Mouse (Mus musculus) hindbrain, embryonic 13.5 days (tissue): ENCODE results near the gene Carmil3. TPM values are rescaled to one million over a fixed set of nuclear protein-coding genes. Genes with fewer than 3 reads are reported as not detected.

Experiments used
- ATAC-seq: fragments of 200-750 bp; cut with Nextera tagmentation; 2 replicates; pipeline ENCODE4 v1.8.0; 2017; ENCODE audit warnings: moderate TSS enrichment; ENCODE audit not compliant: low FRiP score
- H3K27ac ChIP-seq: fragments of 300-500 bp; sonication (generic); 2 replicates; pipeline ENCODE4 v1.5.1; 2015; ENCODE audit warnings: inconsistent platforms, mild to moderate bottlenecking, moderate library complexity
- H3K27me3 ChIP-seq: fragments of 300-500 bp; sonication (generic); 2 replicates; pipeline ENCODE4 v1.6.1; 2015; ENCODE audit warnings: mild to moderate bottlenecking, inconsistent platforms
- H3K36me3 ChIP-seq: fragments of 300-500 bp; sonication (generic); 2 replicates; pipeline ENCODE4 v1.6.1; 2015; ENCODE audit warnings: mild to moderate bottlenecking, inconsistent platforms
- H3K4me1 ChIP-seq: fragments of 300-500 bp; sonication (generic); replicated peaks from 2 replicates; pipeline ENCODE4 v1.6.1; 2015; ENCODE audit warnings: inconsistent platforms
- H3K4me2 ChIP-seq: fragments of 300-500 bp; sonication (generic); 2 replicates; pipeline ENCODE4 v1.6.1; 2015; ENCODE audit warnings: inconsistent platforms, mild to moderate bottlenecking, moderate library complexity
- H3K4me3 ChIP-seq: fragments of 300-500 bp; sonication (generic); 2 replicates; pipeline ENCODE4 v1.5.1; 2015; ENCODE audit warnings: mild to moderate bottlenecking, inconsistent platforms
- H3K9ac ChIP-seq: fragments of 300-500 bp; sonication (generic); 2 replicates; pipeline ENCODE4 v1.6.1; 2015; ENCODE audit warnings: mild to moderate bottlenecking, inconsistent platforms
- H3K9me3 ChIP-seq: fragments of 300-500 bp; sonication (generic); 2 replicates; pipeline ENCODE4 v1.6.1; 2016; ENCODE audit warnings: inconsistent platforms
- WGBS: fragments of 180-500 bp; shearing (Covaris S2); methylation state at CpG from one replicate; pipeline ENCODE4 v1.1.7; 2015; 5-methylcytosine and 5-hydroxymethylcytosine counted together
- polyA plus RNA-seq: library from polyadenylated mRNA; unstranded; fragments of >200 nt; fragmentation: Nextera tagmentation; extraction: Ambion mirVana; gene quantifications from 2 replicates; pipeline ENCODE4 v1.2.1, GENCODE M21; 2015

Gene Carmil3
- polyA plus RNA-seq, 1 experiment from 2014 or later = 21.6 TPM

DNA sequence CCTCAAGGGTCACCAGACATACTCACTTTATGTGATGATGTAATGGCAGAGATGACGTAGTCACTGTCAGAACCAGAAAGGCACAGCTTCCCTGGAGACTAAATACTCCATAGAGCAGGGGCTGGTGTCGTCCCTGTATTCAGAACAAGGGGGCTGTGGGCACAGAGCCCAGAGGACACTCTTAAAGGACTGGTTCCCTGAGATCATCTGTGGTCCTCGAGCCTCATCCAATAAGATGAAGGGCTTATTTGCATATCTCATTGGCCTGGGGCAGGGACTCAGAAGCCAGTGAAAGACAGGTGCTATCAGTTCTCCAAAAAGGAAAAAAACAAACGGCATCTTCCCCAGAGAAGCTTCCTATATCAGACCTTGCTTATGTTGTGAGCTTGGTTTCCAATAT is 33.6 kb downstream of the Carmil3 start:
- Histone ChIP-seq H3K36me3 (no peaks in the 10 kb centered on the region), H3K27ac (no peak overlapping the region), H3K9ac (no peak overlapping the region), H3K4me3 (no peak overlapping the region), H3K9me3 (no peaks in the 10 kb centered on the region), H3K4me2 (no peak overlapping the region), H3K4me1 (peaks cover 12% of the 10 kb centered on the region), H3K27me3 (peaks cover 37% of the 10 kb centered on the region)
- 53% methylated on average over 4 of the region's 4 CpGs for WGBS
- ATAC-seq = no peak

DNA sequence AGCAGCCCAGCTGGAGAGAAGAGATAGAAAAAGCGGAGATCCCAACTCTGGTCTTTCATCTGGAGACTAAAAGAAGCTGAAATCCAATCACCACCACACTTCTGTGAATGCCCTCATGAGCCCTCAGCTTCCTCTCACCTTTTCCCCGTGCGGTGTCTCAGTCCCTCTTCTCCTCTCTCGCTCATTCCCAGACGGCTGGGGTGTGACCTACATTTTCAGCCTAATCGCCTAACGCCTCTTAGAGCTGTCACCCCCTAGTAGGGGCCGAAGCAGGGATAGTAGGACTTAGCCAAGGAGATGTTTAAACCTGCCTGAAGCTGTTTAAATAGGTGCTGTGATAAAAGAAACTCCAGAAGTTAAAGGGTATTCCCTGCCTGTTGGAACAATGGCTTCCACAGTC is 34.3 kb downstream of the Carmil3 start, which contains the start of gene Nrl:
Nrl (minus strand) TSS at position 197 of the 400 bp plus-strand sequence.
- WGBS = 55% methylated on average over 8 of the region's 8 CpGs
- peaks cover 5% of the 10 kb centered on the region for H3K4me1 ChIP-seq
- no peaks in the 10 kb centered on the region for H3K36me3 ChIP-seq
- peaks cover 43% of the 10 kb centered on the region for H3K27me3 ChIP-seq
- H3K4me2 ChIP-seq = no peak within 1 kb of the TSS
- H3K27ac ChIP-seq = no peak within 1 kb of the TSS
- no peaks in the 10 kb centered on the region for H3K9me3 ChIP-seq
- no peak within 1 kb of the TSS for H3K9ac ChIP-seq
- no peak within 1 kb of the TSS for H3K4me3 ChIP-seq
- ATAC-seq = no peak

DNA sequence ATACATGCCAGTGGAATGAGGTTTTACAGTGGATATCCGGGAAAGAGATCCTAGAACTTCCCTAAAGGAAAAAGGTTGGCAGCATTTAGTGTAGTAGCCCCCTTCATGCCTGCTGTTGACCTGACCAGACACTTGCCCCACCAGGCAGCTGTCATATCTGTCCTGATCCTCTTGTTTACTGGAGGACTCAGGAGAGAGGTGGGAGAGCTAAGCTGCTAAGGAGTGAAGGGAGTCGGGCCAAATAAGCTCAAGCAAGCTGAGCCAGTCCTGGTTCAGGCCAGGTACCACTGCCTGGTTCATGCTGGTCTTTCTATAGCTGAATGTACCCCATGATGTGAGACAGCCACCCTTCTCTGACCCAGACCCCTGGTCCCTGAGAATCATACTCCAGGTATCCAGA is 36.2 kb downstream of the Carmil3 start:
- WGBS = 83% methylated on average over 2 of the region's 2 CpGs
- Histone ChIP-seq H3K4me1 (no peaks in the 10 kb centered on the region), H3K4me3 (no peak overlapping the region), H3K27me3 (peaks cover 45% of the 10 kb centered on the region), H3K4me2 (no peak overlapping the region), H3K27ac (no peak overlapping the region), H3K9ac (no peak overlapping the region), H3K9me3 (no peaks in the 10 kb centered on the region), H3K36me3 (no peaks in the 10 kb centered on the region)
- no peak for ATAC-seq

DNA sequence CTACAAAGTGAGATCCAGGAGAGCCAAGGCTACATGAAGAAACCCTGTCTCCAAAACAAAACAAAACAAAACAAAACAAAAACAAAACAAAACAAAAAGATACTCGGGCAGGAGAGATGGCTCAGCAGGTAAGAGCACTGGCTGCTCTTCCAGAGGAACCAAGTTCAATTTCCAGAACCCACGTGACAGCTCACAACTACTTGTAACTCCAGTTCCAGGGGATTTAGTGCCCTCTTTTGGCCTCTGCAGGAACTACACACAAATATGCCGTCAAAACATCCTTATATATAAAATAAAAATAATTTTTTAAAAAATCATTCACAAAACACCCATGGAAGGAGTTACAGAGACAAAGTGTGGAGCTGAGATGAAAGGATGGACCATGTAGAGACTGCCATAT is 37.5 kb downstream of the Carmil3 start:
- Histone ChIP-seq H3K27ac (no peak overlapping the region), H3K4me3 (no peak overlapping the region), H3K4me1 (no peaks in the 10 kb centered on the region), H3K9me3 (no peaks in the 10 kb centered on the region), H3K27me3 (peaks cover 32% of the 10 kb centered on the region), H3K36me3 (no peaks in the 10 kb centered on the region), H3K9ac (no peak overlapping the region), H3K4me2 (no peak overlapping the region)
- no peak for ATAC-seq
- WGBS = 22% methylated on average over 3 of the region's 3 CpGs

DNA sequence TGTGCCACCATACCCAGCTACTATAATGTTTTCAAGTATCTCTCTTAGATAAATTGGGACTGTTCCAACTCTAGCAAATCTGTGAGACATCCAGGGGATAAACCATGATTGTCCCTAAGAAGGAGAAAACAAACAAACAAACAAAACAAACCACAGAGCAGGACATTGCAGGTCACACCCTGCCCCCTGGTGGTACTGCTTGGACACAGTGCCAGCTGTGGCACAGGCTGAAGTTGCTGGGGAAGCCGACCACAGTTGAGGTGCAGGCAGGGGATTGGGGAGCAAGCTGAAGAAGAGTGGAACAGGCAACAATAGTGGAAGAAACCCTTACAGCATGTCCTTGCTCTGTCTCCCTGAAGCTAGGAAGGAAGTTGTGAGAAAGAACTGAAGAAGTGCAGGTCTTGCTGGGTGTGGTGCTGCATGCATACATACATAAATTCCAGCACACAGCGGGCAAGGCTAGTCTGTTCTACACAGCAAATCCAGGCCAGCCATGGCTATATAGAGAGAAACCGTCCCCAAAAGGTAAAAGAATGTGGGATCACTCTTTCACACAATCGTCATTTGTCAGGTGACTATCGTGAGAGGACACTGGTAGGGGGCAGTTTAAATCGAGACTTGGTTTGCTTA is 45.8 kb downstream of the Carmil3 start:
- Histone ChIP-seq H3K4me3 (no peak overlapping the region), H3K27ac (no peak overlapping the region), H3K4me2 (no peak overlapping the region), H3K4me1 (peaks cover 18% of the 10 kb centered on the region), H3K36me3 (no peaks in the 10 kb centered on the region), H3K9ac (no peak overlapping the region), H3K9me3 (no peaks in the 10 kb centered on the region), H3K27me3 (peaks cover 7% of the 10 kb centered on the region; the same call in 1 of the 2 replicates)
- WGBS = 62% methylated on average over 6 of the region's 6 CpGs
- no peak for ATAC-seq

DNA sequence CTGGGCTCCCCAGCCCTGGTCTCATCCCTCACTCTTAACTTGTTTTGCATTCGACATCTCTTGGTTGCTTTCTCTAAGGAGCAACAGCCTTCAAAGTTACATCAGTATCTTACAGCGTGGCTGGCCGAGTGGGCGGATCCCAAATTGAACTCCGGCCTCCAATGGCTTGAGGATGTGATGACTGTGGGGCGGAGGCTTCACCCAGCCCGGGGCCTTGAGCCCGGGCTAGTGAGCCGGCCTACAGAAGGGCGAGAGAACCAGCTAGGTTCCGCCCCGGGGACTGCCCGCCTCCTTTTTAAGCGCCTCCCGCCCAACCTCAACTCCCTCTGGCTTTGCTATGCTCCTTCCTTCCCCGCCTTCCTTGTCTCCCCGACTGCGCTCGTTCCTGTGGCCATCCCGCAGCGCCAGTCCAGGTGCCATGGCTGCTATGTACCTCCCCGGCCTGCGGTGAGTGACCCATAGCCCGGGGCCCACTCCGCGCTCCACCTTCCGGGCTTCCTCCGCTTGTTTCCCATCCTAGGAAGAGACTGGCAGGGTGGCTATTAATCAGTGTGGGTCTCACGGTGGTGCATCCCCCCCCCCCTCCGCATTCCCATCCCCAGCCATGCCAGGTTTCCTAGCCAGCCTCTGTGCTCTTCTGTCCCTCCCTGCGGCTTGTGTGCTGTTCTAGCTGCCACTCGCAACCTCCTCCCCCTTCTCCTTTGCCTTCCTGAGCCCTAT is 49.8 kb downstream of the Carmil3 start, which contains the start of gene Pck2:
Pck2 (plus strand) TSS at position 200 of the 720 bp plus-strand sequence.
- Histone ChIP-seq H3K4me1 (peaks cover 39% of the 10 kb centered on the region), H3K36me3 (peaks cover 15% of the 10 kb centered on the region), H3K4me2 (peak within 1 kb of the TSS; percentile 89), H3K27ac (peak within 1 kb of the TSS; percentile 92), H3K4me3 (peak within 1 kb of the TSS; percentile 56), H3K9ac (peak within 1 kb of the TSS; percentile 79), H3K27me3 (peaks cover 7% of the 10 kb centered on the region; the same call in 1 of the 2 replicates), H3K9me3 (no peaks in the 10 kb centered on the region)
- under 1% methylated on average over 32 of the region's 32 CpGs for whole genome bisulfite sequencing
- ATAC-seq = peak; percentile 89

DNA sequence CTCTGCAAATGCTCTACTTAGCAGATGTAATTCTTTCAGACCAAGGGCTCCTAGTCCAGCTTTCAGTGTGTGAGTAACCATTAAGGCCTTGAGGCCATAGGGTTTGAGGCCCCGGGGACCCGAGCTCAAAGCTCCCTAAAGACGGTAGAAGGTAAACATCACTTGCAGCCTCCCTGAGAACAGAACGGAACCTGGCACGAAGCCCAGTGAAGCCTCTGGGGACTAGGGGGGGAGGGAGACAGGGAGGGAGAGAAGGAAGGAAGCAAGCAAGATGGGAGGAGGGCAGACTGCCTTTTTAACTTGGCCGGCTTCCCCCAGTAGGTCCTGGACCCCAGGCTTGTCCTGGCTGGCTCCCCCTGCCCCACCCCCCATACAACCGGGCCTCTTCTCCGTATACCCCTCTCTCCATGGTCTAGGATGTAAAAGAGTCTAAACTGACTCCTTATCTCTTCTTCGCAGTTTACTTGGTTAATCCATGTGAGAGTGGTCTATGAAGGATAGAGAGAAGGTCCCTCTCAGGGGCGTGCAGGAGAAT is 50.4 kb downstream of the Carmil3 start:
- peak; percentile 37 for ATAC-seq
- 10% methylated on average over 9 of the region's 10 CpGs for WGBS

DNA sequence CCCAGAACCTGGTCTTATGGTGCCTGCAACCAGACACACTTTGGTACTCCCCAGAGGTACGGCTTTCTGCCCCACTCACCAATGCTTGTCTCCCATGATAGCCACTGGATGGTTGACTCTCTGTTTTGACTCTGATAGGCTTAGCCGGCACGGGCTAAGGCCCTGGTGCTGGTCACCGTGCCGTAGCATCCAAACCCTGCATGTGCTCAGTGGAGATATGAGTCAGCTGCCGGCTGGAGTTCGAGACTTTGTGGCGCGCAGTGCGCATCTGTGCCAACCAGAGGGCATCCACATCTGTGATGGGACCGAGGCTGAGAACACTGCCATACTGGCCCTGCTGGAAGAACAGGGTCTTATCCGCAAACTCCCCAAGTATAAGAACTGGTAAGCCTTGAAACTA is 51.8 kb downstream of the Carmil3 start:
- Histone ChIP-seq H3K9me3 (no peaks in the 10 kb centered on the region), H3K4me3 (no peak overlapping the region), H3K4me1 (peaks cover 39% of the 10 kb centered on the region), H3K36me3 (peaks cover 23% of the 10 kb centered on the region), H3K4me2 (no peak overlapping the region), H3K27me3 (peaks cover 7% of the 10 kb centered on the region; the same call in 1 of the 2 replicates), H3K27ac (no peak overlapping the region), H3K9ac (no peak overlapping the region)
- no peak for ATAC-seq
- WGBS = 96% methylated on average over 12 of the region's 12 CpGs

More for the DNA sequence above, 50.4 kb downstream of the Carmil3 start:
- Histone ChIP-seq H3K27ac (peak overlapping the region; percentile 92), H3K4me1 (peaks cover 39% of the 10 kb centered on the region), H3K4me3 (peak overlapping the region; percentile 56), H3K4me2 (peak overlapping the region; percentile 89), H3K27me3 (peaks cover 7% of the 10 kb centered on the region; the same call in 1 of the 2 replicates), H3K9me3 (no peaks in the 10 kb centered on the region), H3K36me3 (peaks cover 18% of the 10 kb centered on the region), H3K9ac (peak overlapping the region; percentile 79)

DNA sequence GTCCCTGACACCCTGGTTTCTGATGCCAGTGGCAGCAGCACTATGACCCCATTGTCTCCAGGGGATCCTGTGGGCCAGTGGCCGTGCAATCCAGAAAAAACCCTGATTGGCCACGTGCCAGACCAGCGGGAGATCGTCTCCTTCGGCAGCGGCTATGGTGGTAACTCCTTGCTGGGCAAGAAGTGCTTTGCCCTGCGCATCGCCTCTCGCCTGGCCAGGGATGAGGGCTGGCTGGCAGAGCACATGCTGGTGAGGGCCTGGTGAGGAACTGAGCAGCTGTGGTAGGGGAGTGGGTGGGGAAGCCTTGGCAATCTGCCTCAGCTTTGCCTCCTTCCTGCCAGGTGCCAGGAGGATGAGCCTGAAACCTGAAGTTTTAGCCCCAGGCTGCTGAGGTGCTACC is 53.9 kb downstream of the Carmil3 start:
- Histone ChIP-seq H3K36me3 (peaks cover 42% of the 10 kb centered on the region), H3K4me2 (no peak overlapping the region), H3K9me3 (no peaks in the 10 kb centered on the region), H3K4me3 (no peak overlapping the region), H3K27ac (no peak overlapping the region), H3K9ac (peak overlapping the region; percentile 46; the same call in 1 of the 2 replicates), H3K4me1 (peaks cover 39% of the 10 kb centered on the region), H3K27me3 (peaks cover 1% of the 10 kb centered on the region; the same call in 1 of the 2 replicates)
- ATAC-seq = no peak
- WGBS = 65% methylated on average over 9 of the region's 9 CpGs

DNA sequence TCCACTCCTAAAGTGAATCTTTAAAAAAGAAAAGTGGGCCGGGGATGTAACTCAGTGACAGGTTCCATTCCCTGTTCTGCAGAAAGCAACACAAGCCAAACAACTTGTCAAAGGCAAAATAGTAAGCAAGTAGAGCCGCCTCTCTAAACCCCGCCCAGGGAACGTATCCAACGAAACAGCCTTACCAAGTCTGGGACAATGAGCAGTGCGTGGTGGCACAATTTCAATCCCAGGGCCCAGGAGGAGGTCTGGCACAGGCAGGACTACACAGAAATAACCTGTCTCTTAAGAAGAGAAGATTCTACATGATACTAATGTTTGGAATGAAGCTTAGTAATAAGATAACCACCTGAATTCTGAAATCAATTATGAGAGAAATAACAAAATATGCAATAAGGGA is 59.7 kb downstream of the Carmil3 start:
- Histone ChIP-seq H3K27me3 (no peaks in the 10 kb centered on the region), H3K9ac (no peak overlapping the region), H3K4me1 (no peaks in the 10 kb centered on the region), H3K4me2 (no peak overlapping the region), H3K4me3 (no peak overlapping the region), H3K27ac (no peak overlapping the region), H3K9me3 (no peaks in the 10 kb centered on the region), H3K36me3 (peaks cover 31% of the 10 kb centered on the region)
- WGBS = 86% methylated on average over 6 of the region's 6 CpGs
- no peak for ATAC-seq

DNA sequence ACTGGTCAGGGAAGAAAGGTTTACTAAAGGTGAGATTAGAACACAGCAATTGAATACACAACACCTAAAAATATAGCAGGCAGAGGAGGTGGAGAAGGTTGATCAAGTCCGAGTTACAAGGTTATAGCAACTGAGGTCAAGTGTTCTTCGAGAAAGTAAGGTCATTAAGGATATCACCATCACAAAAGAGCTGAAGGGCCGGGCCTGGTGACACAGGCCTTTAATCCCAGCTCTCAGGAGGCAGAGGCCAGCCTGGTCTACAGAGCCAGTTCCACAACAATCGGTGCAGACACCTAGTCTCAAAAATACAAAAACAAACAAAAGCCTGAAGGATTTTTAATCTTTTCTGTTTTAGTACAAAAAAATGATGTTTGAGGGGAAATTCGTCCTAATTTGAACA is 60.9 kb downstream of the Carmil3 start:
- no peaks in the 10 kb centered on the region for H3K9me3 ChIP-seq
- no peak overlapping the region for H3K4me2 ChIP-seq
- no peaks in the 10 kb centered on the region for H3K27me3 ChIP-seq
- H3K27ac ChIP-seq = no peak overlapping the region
- H3K36me3 ChIP-seq = peaks cover 26% of the 10 kb centered on the region
- no peak overlapping the region for H3K4me3 ChIP-seq
- H3K9ac ChIP-seq = no peak overlapping the region
- ATAC-seq = no peak
- no peaks in the 10 kb centered on the region for H3K4me1 ChIP-seq
- 68% methylated on average over 5 of the region's 5 CpGs for WGBS

DNA sequence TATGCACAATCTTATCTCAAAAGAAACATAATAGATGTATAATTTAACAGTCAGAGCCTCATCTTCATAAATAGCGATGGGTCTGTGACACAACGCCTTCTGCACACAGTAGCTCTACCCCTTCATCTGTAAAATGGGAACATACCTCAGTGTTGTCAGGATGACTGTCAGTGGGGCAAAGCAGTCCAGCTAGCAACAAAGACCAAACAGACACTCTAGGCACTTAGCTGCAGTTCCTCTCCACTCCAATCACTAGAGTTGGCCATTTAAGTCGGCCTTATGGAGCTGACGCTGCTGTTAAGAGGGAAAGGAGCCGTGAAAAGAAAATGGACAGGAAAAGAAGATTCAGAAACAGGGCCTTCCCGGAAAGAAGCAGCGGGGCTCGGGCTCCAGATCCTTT is 61.3 kb downstream of the Carmil3 start:
- whole genome bisulfite sequencing = 90% methylated on average over 8 of the region's 8 CpGs

More for the DNA sequence above, 61.3 kb downstream of the Carmil3 start:
- no peaks in the 10 kb centered on the region; the same call in 1 of the 2 replicates for H3K4me1 ChIP-seq
- no peaks in the 10 kb centered on the region for H3K9me3 ChIP-seq
- peaks cover 23% of the 10 kb centered on the region for H3K36me3 ChIP-seq
- H3K27me3 ChIP-seq = no peaks in the 10 kb centered on the region
- no peak overlapping the region for H3K9ac ChIP-seq
- no peak overlapping the region for H3K27ac ChIP-seq
- H3K4me3 ChIP-seq = no peak overlapping the region
- no peak for ATAC-seq
- no peak overlapping the region for H3K4me2 ChIP-seq
